Mouse (Mus musculus): ENCODE results near the gene Stard5.

GRCm38 (mm10) chr7:83627369-83627768 lies 4.4 kb upstream of the Stard5 start:
- TF ChIP-seq CTCF (IDR thresholded peaks at IDR 0.05; ENCODE audit: low read depth, low read length) (no peak), POLR2AphosphoS5 (IDR thresholded peaks at IDR 0.05; ENCODE audit: insufficient replicate concordance, low read depth, low read length) (no peak), GATA1 (IDR thresholded peaks at IDR 0.05; ENCODE audit: borderline replicate concordance, low read length) (no peak)
